ENCODE assay signal across 23 mouse cellular contexts in the genomic region with DNA sequence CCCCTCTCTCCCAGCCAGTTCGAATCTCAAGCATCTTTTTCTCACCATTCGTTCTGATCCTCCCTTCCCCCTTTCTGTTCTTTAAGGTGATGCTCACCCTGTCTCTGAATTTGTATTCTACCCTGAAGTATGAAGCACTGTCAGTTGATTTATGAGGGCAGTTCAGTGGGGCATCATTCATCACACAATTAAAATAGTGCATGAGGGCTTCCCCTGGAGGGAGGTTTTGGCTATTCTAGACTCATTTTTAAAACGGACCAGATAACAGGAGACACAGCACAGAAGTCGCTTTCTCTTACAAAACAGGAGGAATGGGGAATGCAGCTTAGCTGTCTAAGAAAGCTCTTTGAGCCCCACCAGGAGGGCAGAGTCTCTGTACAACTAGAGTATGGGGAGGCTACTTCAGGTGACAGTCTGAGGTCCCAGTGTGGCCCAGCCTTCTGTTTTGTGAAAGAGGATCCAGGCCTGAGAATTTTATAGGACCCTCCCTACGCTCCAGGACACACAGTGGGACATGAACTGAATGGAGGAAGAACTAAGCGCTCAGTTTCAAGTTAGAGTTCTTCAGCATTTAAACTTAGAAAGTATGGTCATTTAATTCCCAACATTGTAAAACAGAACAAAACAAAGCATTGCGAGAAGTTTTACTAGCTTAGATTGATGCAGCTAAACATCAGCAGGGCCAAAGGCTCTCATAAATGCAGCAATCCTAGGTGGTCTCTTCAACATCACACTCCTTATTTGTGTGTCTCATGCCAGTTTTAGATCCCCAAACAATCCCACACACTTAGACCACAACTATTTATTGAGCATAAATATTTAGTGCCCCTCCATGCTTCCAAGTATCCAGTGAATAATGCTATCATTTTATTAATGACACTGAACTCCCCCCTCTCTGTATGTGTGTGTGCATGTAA.
A peak's percentile ranks its signal among the peaks of the same experiment; 100 is the strongest.
DNase-seq lines count a peak whose midpoint lies in the region; ATAC-seq and TF ChIP-seq lines count a peak whose summit lies in the region.
"Had no signal": no experiment of that assay in that cellular context is flagged by ENCODE, and none has a peak within 500 bp of the region (broad histone marks: within the 10 kb centered on the region; RNA-seq: fewer than 3 reads in every experiment).

No protein-coding gene starts in this region.

- H3K27me3 ChIP-seq in hindbrain, embryonic 14.5 days (ENCODE audit: control insufficient read depth, insufficient read depth, low read length) = no peaks in the 10 kb centered on the region
- no peaks in the 10 kb centered on the region for H3K27me3 ChIP-seq in hindbrain, postnatal 0 days (ENCODE audit: insufficient read depth, low read length)
- H3K27me3 ChIP-seq in kidney, postnatal 0 days (ENCODE audit: insufficient read depth, low read length) = no peaks in the 10 kb centered on the region
- H3K27me3 ChIP-seq in forebrain, embryonic 15.5 days = no peaks in the 10 kb centered on the region
- H3K27me3 ChIP-seq: embryonic facial prominence, embryonic 15.5 days; hindbrain, embryonic 15.5 days; liver, embryonic 12.5 days; midbrain, embryonic 13.5 days; neural tube, embryonic 13.5 days had no signal

- no peak for TF ChIP-seq CTCF in hindbrain, postnatal 0 days (IDR thresholded peaks at IDR 0.05; ENCODE audit: low read depth)
- TF ChIP-seq CTCF in kidney, postnatal 0 days (IDR thresholded peaks at IDR 0.05; ENCODE audit: low read depth) = no peak

- 66% methylated on average over 7 of the region's 7 CpGs for WGBS in hindbrain, embryonic 14.5 days
- WGBS in hindbrain, postnatal 0 days = 69% methylated on average over 7 of the region's 7 CpGs
- WGBS in kidney, postnatal 0 days = 27% methylated on average over 7 of the region's 7 CpGs
- WGBS in forebrain, embryonic 15.5 days = 73% methylated on average over 7 of the region's 7 CpGs

- no peak overlapping the region for H3K4me2 ChIP-seq in hindbrain, embryonic 14.5 days (replicated peaks)
- H3K4me2 ChIP-seq in hindbrain, postnatal 0 days (ENCODE audit: low read depth, low read length) = no peak overlapping the region
- H3K4me2 ChIP-seq in kidney, postnatal 0 days (ENCODE audit: low read length) = no peak overlapping the region
- no peak overlapping the region for H3K4me2 ChIP-seq in forebrain, embryonic 15.5 days (replicated peaks)
- H3K4me2 ChIP-seq: embryonic facial prominence, embryonic 15.5 days; heart, embryonic 11.5 days; hindbrain, embryonic 15.5 days; liver, embryonic 12.5 days; midbrain, embryonic 13.5 days; neural tube, embryonic 13.5 days had no signal

- no peaks in the 10 kb centered on the region for H3K9me3 ChIP-seq in hindbrain, embryonic 14.5 days (ENCODE audit: control insufficient read depth, low read length)
- no peaks in the 10 kb centered on the region for H3K9me3 ChIP-seq in hindbrain, postnatal 0 days (ENCODE audit: low read length)
- H3K9me3 ChIP-seq in kidney, postnatal 0 days (replicated peaks; ENCODE audit: low read length) = no peaks in the 10 kb centered on the region
- H3K9me3 ChIP-seq in forebrain, embryonic 15.5 days = no peaks in the 10 kb centered on the region
- H3K9me3 ChIP-seq: embryonic facial prominence, embryonic 10.5 days; embryonic facial prominence, embryonic 15.5 days; hindbrain, embryonic 15.5 days; liver, embryonic 12.5 days; megakaryocyte, embryonic 14.5 days; midbrain, embryonic 13.5 days; neural tube, embryonic 13.5 days had no signal

- peak; percentile 19 for DNase-seq in hindbrain, embryonic 14.5 days (ENCODE audit: low spot score)
- DNase-seq in hindbrain, postnatal 0 days (ENCODE audit: low spot score) = no peak
- DNase-seq in embryo, embryonic 11 days = peak; percentile 15
- DNase-seq in kidney, postnatal 0 days (ENCODE audit: low spot score) = peak; percentile 79
- peak; percentile 47 for DNase-seq in mesoderm, embryonic 11.5 days (ENCODE audit: low read depth, low spot score)
- no peak for DNase-seq in gastrocnemius, adult 8-10 months (ENCODE audit: low spot score in 2 of 2)
- DNase-seq: cerebellum, adult 2 months; cerebellum, postnatal 14 days; liver, postnatal 0 days; lung, postnatal 4 days; right cerebral cortex, postnatal 4 days; thymus, adult 2 months; thymus, postnatal 4 days had no signal

- no peak overlapping the region for H3K4me3 ChIP-seq in hindbrain, embryonic 14.5 days (replicated peaks; ENCODE audit: low read length)
- H3K4me3 ChIP-seq in hindbrain, postnatal 0 days (ENCODE audit: low read length) = no peak overlapping the region
- H3K4me3 ChIP-seq in kidney, postnatal 0 days (replicated peaks; ENCODE audit: low read depth, low read length) = no peak overlapping the region
- H3K4me3 ChIP-seq in forebrain, embryonic 15.5 days = no peak overlapping the region
- H3K4me3 ChIP-seq: embryonic facial prominence, embryonic 10.5 days; embryonic facial prominence, embryonic 15.5 days; hindbrain, embryonic 15.5 days; liver, embryonic 12.5 days; megakaryocyte, embryonic 14.5 days; midbrain, embryonic 13.5 days; neural tube, embryonic 13.5 days had no signal

- no peak for ATAC-seq in hindbrain, embryonic 14.5 days (ENCODE audit: low FRiP score)
- no peak for ATAC-seq in hindbrain, postnatal 0 days
- ATAC-seq in kidney, postnatal 0 days (replicated peaks; ENCODE audit: low FRiP score, low read depth) = no peak
- ATAC-seq in forebrain, embryonic 15.5 days (replicated peaks) = no peak
- ATAC-seq: forebrain, embryonic 14.5 days; liver, embryonic 12.5 days; midbrain, embryonic 13.5 days had no signal

- no peaks in the 10 kb centered on the region for H3K36me3 ChIP-seq in hindbrain, embryonic 14.5 days (replicated peaks; ENCODE audit: control insufficient read depth, insufficient read depth)
- no peaks in the 10 kb centered on the region for H3K36me3 ChIP-seq in hindbrain, postnatal 0 days (ENCODE audit: insufficient read depth, low read length)
- H3K36me3 ChIP-seq in kidney, postnatal 0 days (ENCODE audit: insufficient read depth, low read length) = no peaks in the 10 kb centered on the region
- H3K36me3 ChIP-seq in forebrain, embryonic 15.5 days = no peaks in the 10 kb centered on the region
- H3K36me3 ChIP-seq: embryonic facial prominence, embryonic 10.5 days; embryonic facial prominence, embryonic 15.5 days; hindbrain, embryonic 15.5 days; liver, embryonic 12.5 days; midbrain, embryonic 13.5 days; neural tube, embryonic 13.5 days had no signal

- H3K4me1 ChIP-seq in hindbrain, embryonic 14.5 days (replicated peaks; ENCODE audit: control insufficient read depth, insufficient read depth, low read length) = no peaks in the 10 kb centered on the region
- no peaks in the 10 kb centered on the region for H3K4me1 ChIP-seq in hindbrain, postnatal 0 days (ENCODE audit: insufficient read depth, low read length)
- peaks cover 6% of the 10 kb centered on the region; the same call in 1 of the 2 replicates for H3K4me1 ChIP-seq in kidney, postnatal 0 days (replicated peaks; ENCODE audit: insufficient read depth, low read length)
- H3K4me1 ChIP-seq in forebrain, embryonic 15.5 days = no peaks in the 10 kb centered on the region
- H3K4me1 ChIP-seq: embryonic facial prominence, embryonic 15.5 days; hindbrain, embryonic 15.5 days; liver, embryonic 12.5 days; megakaryocyte, embryonic 14.5 days; midbrain, embryonic 13.5 days; neural tube, embryonic 13.5 days had no signal

- no peak overlapping the region for H3K27ac ChIP-seq in hindbrain, embryonic 14.5 days
- H3K27ac ChIP-seq in hindbrain, postnatal 0 days = no peak overlapping the region
- H3K27ac ChIP-seq in kidney, postnatal 0 days = peak overlapping the region; percentile 81
- no peak overlapping the region for H3K27ac ChIP-seq in forebrain, embryonic 15.5 days (replicated peaks)
- H3K27ac ChIP-seq: embryonic facial prominence, embryonic 10.5 days; embryonic facial prominence, embryonic 15.5 days; hindbrain, embryonic 15.5 days; liver, embryonic 12.5 days; midbrain, embryonic 13.5 days; neural tube, embryonic 13.5 days had no signal

- H3K9ac ChIP-seq in hindbrain, embryonic 14.5 days = no peak overlapping the region
- no peak overlapping the region for H3K9ac ChIP-seq in hindbrain, postnatal 0 days (replicated peaks; ENCODE audit: low read length)
- H3K9ac ChIP-seq in kidney, postnatal 0 days (ENCODE audit: low read depth, low read length) = no peak overlapping the region
- H3K9ac ChIP-seq in forebrain, embryonic 15.5 days (replicated peaks) = no peak overlapping the region
- H3K9ac ChIP-seq: embryonic facial prominence, embryonic 15.5 days; hindbrain, embryonic 15.5 days; liver, embryonic 12.5 days; liver, postnatal 0 days; midbrain, embryonic 13.5 days; neural tube, embryonic 13.5 days had no signal

Comparison
In these comparisons a context has a peak if more than half of its experiments do, and no peak if none do; other contexts are left out.
1. DNase-seq: peak in hindbrain, embryonic 14.5 days (single experiment), embryo, embryonic 11 days (single experiment), kidney, postnatal 0 days (single experiment) and mesoderm, embryonic 11.5 days (single experiment); none in hindbrain, postnatal 0 days (single experiment) and gastrocnemius, adult 8-10 months (0 of 2).